8 mouse cellular contexts compared by ENCODE assay signal in the genomic region with DNA sequence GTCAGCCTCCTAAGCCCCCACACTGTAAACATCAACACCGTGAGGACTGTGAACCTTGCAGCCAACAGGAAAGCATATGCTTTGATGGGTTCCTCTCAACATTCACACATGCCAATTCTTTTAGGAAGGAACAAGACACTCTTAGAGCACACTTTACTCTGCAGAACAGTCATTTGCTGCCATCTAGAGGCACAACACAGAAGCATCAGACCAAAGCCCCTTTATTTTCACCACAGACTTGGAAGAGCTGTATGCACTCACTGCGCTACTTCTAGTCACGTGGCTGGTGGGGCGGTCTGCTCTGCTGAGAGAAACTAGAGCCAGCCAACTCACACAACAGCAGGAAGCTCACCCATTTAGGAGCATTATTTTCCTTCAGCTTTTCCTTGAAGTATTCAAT. TPM values are rescaled to one million over a fixed set of nuclear protein-coding genes. Genes with fewer than 3 reads are reported as not detected.
DNase-seq lines count a peak whose midpoint lies in the region; ATAC-seq and TF ChIP-seq lines count a peak whose summit lies in the region.

No protein-coding gene starts in this region.

- ATAC-seq in cerebellum, adult (ENCODE audit: insufficient number of reproducible peaks, low FRiP score, low TSS enrichment) = 0 out of 2 replicates have a peak, but pooled peaks have one; percentile 56
- ATAC-seq in forebrain, embryonic 14.5 days = peak; percentile 96
- peak; percentile 78 for ATAC-seq in liver, embryonic 13.5 days (ENCODE audit: low read depth)

- no peak for TF ChIP-seq CTCF in thymus, adult 2 months (IDR thresholded peaks at IDR 0.05; ENCODE audit: borderline replicate concordance, control insufficient read depth, extremely low read depth, insufficient read depth, low read length, poor library complexity)

- peak; percentile 92 for DNase-seq in ES-CJ7 (ENCODE audit: low read depth, low spot score)
- DNase-seq in forebrain, embryonic 14.5 days (ENCODE audit: low spot score) = peak; percentile 92
- peak; percentile 61 to 73 for DNase-seq in heart, postnatal 14 days
- peak; percentile 77 to 84 for DNase-seq in kidney, postnatal 36 days
- DNase-seq in liver, embryonic 13.5 days = peak; percentile 46
- DNase-seq in neural tube, embryonic 10.5 days (ENCODE audit: extremely low spot score, low spot score) = peak; percentile 26
- DNase-seq in thymus, adult 2 months = peak; percentile 80

- no peak overlapping the region for H3K4me3 ChIP-seq in forebrain, embryonic 14.5 days (ENCODE audit: low read depth, low read length)
- no peak overlapping the region for H3K4me3 ChIP-seq in liver, embryonic 13.5 days (replicated peaks)
- H3K4me3 ChIP-seq in thymus, adult 2 months (ENCODE audit: control insufficient read depth, insufficient read depth, low read length) = no peak overlapping the region

- TF ChIP-seq POLR2A in thymus, adult 2 months (IDR thresholded peaks at IDR 0.05; ENCODE audit: control insufficient read depth, extremely low read depth, insufficient read depth, low read length, poor library complexity) = no peak

- H3K4me2 ChIP-seq in forebrain, embryonic 14.5 days (ENCODE audit: low read length) = no peak overlapping the region
- no peak overlapping the region for H3K4me2 ChIP-seq in liver, embryonic 13.5 days

- WGBS in forebrain, embryonic 14.5 days = 24% methylated on average over 4 of the region's 4 CpGs
- 33% methylated on average over 4 of the region's 4 CpGs for WGBS in liver, embryonic 13.5 days (ENCODE audit: insufficient replicate concordance)
- 16% methylated on average over 4 of the region's 4 CpGs for WGBS in thymus, adult 2 months

- no peak overlapping the region for H3K27ac ChIP-seq in forebrain, embryonic 14.5 days (ENCODE audit: low read depth, low read length)
- no peak overlapping the region for H3K27ac ChIP-seq in liver, embryonic 13.5 days
- no peak overlapping the region for H3K27ac ChIP-seq in thymus, adult 2 months (ENCODE audit: control insufficient read depth, insufficient read depth, low read length)

- intact Hi-C loops in heart, postnatal 14 days (cut with DNase I) = no loop called here

- H3K4me1 ChIP-seq in forebrain, embryonic 14.5 days (ENCODE audit: control insufficient read depth, insufficient read depth, low read length) = 0 out of 2 replicates have a peak, but pooled peaks cover 2% of the 10 kb centered on the region
- H3K4me1 ChIP-seq in liver, embryonic 13.5 days (replicated peaks) = peaks cover 35% of the 10 kb centered on the region
- peaks cover 19% of the 10 kb centered on the region for H3K4me1 ChIP-seq in thymus, adult 2 months (replicated peaks; ENCODE audit: control insufficient read depth, insufficient read depth, low read length)

- H3K36me3 ChIP-seq in forebrain, embryonic 14.5 days (ENCODE audit: control insufficient read depth, insufficient read depth, low read length) = peaks cover 32% of the 10 kb centered on the region
- peaks cover 26% of the 10 kb centered on the region for H3K36me3 ChIP-seq in liver, embryonic 13.5 days
- H3K36me3 ChIP-seq in thymus, adult 2 months (ENCODE audit: control insufficient read depth, insufficient read depth, low read length) = peaks cover 14% of the 10 kb centered on the region

- H3K9me3 ChIP-seq in forebrain, embryonic 14.5 days (replicated peaks; ENCODE audit: control insufficient read depth, low read length) = no peaks in the 10 kb centered on the region
- no peaks in the 10 kb centered on the region for H3K9me3 ChIP-seq in liver, embryonic 13.5 days (replicated peaks)

- no peak overlapping the region for H3K9ac ChIP-seq in forebrain, embryonic 14.5 days (ENCODE audit: low read length)
- no peak overlapping the region for H3K9ac ChIP-seq in liver, embryonic 13.5 days

- no peaks in the 10 kb centered on the region for H3K27me3 ChIP-seq in forebrain, embryonic 14.5 days (replicated peaks; ENCODE audit: control insufficient read depth, insufficient read depth, low read length)
- no peaks in the 10 kb centered on the region for H3K27me3 ChIP-seq in liver, embryonic 13.5 days
- no peaks in the 10 kb centered on the region for H3K27me3 ChIP-seq in thymus, adult 2 months (ENCODE audit: control insufficient read depth, insufficient read depth, low read length)

RNA-seq across cellular contexts. Expression of a gene that starts 15.5 kb away (rescaled TPM):
- polyA plus RNA-seq in forebrain, embryonic 14.5 days (2014; fragmentation: Nextera tagmentation; extraction: Ambion mirVana) = 55.6 and 58.1 TPM in 2 replicates
- total RNA-seq in heart, postnatal 14 days (2021) = 10 to 100 TPM; 26.3 to 27.2 TPM
- 27.1 and 30.5 TPM in 2 replicates for polyA plus RNA-seq in liver, embryonic 13.5 days (2015; fragmentation: Nextera tagmentation; extraction: Ambion mirVana)
- 69.0 and 97.3 TPM in 2 replicates for polyA plus RNA-seq in thymus, adult 2 months (2012; rRNA removed)

RNA-seq across cellular contexts. Expression of a gene that starts 20.0 kb away (rescaled TPM):
- 30.6 and 34.7 TPM in 2 replicates for polyA plus RNA-seq in forebrain, embryonic 14.5 days (2014; fragmentation: Nextera tagmentation; extraction: Ambion mirVana)
- 10 to 100 TPM; 27.7 to 31.6 TPM for total RNA-seq in heart, postnatal 14 days (2021)
- polyA plus RNA-seq in liver, embryonic 13.5 days (2015; fragmentation: Nextera tagmentation; extraction: Ambion mirVana) = 20.4 and 25.0 TPM in 2 replicates
- 68.4 and 68.6 TPM in 2 replicates for polyA plus RNA-seq in thymus, adult 2 months (2012; rRNA removed)

Comparison
In these comparisons a context has a peak if more than half of its experiments do, and no peak if none do; other contexts are left out.
1. DNase-seq: peak in every context shown above with its lines; median percentile 92 in ES-CJ7; 92 in forebrain, embryonic 14.5 days; 80 in kidney, postnatal 36 days; 80 in thymus, adult 2 months; 67 in heart, postnatal 14 days; 46 in liver, embryonic 13.5 days; 26 in neural tube, embryonic 10.5 days.